Mouse (Mus musculus): ENCODE results near the gene Srp68.
A peak's percentile ranks its signal among the peaks of the same experiment; 100 is the strongest.

- TF ChIP-seq CTCF (IDR thresholded peaks at IDR 0.05; ENCODE audit: low read depth) (no peak), EP300 (optimal IDR thresholded peaks at IDR 0.05) (peak; percentile 61)
Measured at GRCm38 (mm10) chr11:116260259-116260658, 13.8 kb downstream of the Srp68 start.

All from stomach, postnatal 0 days (tissue).